Mouse (Mus musculus) midbrain, embryonic 13.5 days (tissue): ENCODE data around the gene Dctn3. TPM values are rescaled to one million over a fixed set of nuclear protein-coding genes. Genes with fewer than 3 reads are reported as not detected.

Experiments
- ATAC-seq: fragments of 200-750 bp; cut with Nextera tagmentation; 2 replicates; pipeline ENCODE4 v1.8.0; 2017; ENCODE audit warnings: mild to moderate bottlenecking, moderate TSS enrichment, moderate library complexity
- H3K27ac ChIP-seq: fragments of 300-500 bp; sonication (generic); 2 replicates; pipeline ENCODE4 v1.5.1; 2015; ENCODE audit warnings: inconsistent platforms, mild to moderate bottlenecking, moderate library complexity
- H3K27me3 ChIP-seq: fragments of 300-500 bp; sonication (generic); 2 replicates; pipeline ENCODE4 v1.6.1; 2015; ENCODE audit warnings: mild to moderate bottlenecking, inconsistent platforms
- H3K36me3 ChIP-seq: fragments of 300-500 bp; sonication (generic); 2 replicates; pipeline ENCODE4 v1.6.1; 2015; ENCODE audit warnings: mild to moderate bottlenecking, inconsistent platforms
- H3K4me1 ChIP-seq: fragments of 300-500 bp; sonication (generic); replicated peaks from 2 replicates; pipeline ENCODE4 v1.6.1; 2015; ENCODE audit warnings: inconsistent platforms
- H3K4me2 ChIP-seq: fragments of 300-500 bp; sonication (generic); replicated peaks from 2 replicates; pipeline ENCODE4 v1.6.1; 2015; ENCODE audit warnings: moderate library complexity, mild to moderate bottlenecking, inconsistent platforms
- H3K4me3 ChIP-seq: fragments of 300-500 bp; sonication (generic); replicated peaks from 2 replicates; pipeline ENCODE4 v1.5.1; 2015; ENCODE audit warnings: mild to moderate bottlenecking, inconsistent platforms
- H3K9ac ChIP-seq: fragments of 300-500 bp; sonication (generic); replicated peaks from 2 replicates; pipeline ENCODE4 v1.6.1; 2015; ENCODE audit warnings: mild to moderate bottlenecking, inconsistent platforms
- H3K9me3 ChIP-seq: fragments of 300-500 bp; sonication (generic); 2 replicates; pipeline ENCODE4 v1.6.1; 2016; ENCODE audit warnings: mild to moderate bottlenecking, inconsistent platforms
- WGBS: fragments of 180-500 bp; shearing (Covaris S2); methylation state at CpG from one replicate; pipeline ENCODE4 v1.1.7; 2015; 5-methylcytosine and 5-hydroxymethylcytosine counted together
- polyA plus RNA-seq: library from polyadenylated mRNA; unstranded; fragments of >200 nt; fragmentation: Nextera tagmentation; extraction: Ambion mirVana; gene quantifications from 2 replicates; pipeline ENCODE4 v1.2.1, GENCODE M21; 2015

Dctn3 gene
- polyA plus RNA-seq, 1 experiment from 2014 or later: 270 TPM

GRCm38 (mm10) chr4:41731052-41731765, 8.2 kb upstream of the Dctn3 start, which contains the start of gene Arid3c:
Gene Arid3c (minus strand): TSS chr4:41731142.
- Histone ChIP-seq H3K4me1 (peaks cover 23% of the 10 kb centered on the region), H3K4me2 (peak within 1 kb of the TSS; percentile 57), H3K27ac (no peak within 1 kb of the TSS), H3K9ac (peak within 1 kb of the TSS; percentile 55), H3K4me3 (peak within 1 kb of the TSS; percentile 39), H3K27me3 (peaks cover 75% of the 10 kb centered on the region), H3K9me3 (no peaks in the 10 kb centered on the region), H3K36me3 (no peaks in the 10 kb centered on the region)
- 2% methylated on average over 50 of the region's 50 CpGs for WGBS
- peak; percentile 53; the same call in 1 of the 2 replicates for ATAC-seq

GRCm38 (mm10) chr4:41726826-41727621, 4.1 kb upstream of the Dctn3 start:
- Histone ChIP-seq H3K9me3 (no peaks in the 10 kb centered on the region), H3K4me1 (peaks cover 42% of the 10 kb centered on the region), H3K4me2 (peak overlapping the region; percentile 32), H3K9ac (peak overlapping the region; percentile 41; the same call in 1 of the 2 replicates), H3K36me3 (no peaks in the 10 kb centered on the region), H3K27me3 (peaks cover 81% of the 10 kb centered on the region), H3K4me3 (0 out of 2 replicates have a peak overlapping the region, but pooled peaks have one; percentile 4), H3K27ac (peak overlapping the region; percentile 30; the same call in 1 of the 2 replicates)
- WGBS: 12% methylated on average over 20 of the region's 20 CpGs
- no peak for ATAC-seq

GRCm38 (mm10) chr4:41716834-41717233, 6.1 kb downstream of the Dctn3 start:
- Histone ChIP-seq H3K4me2 (no peak overlapping the region), H3K4me3 (no peak overlapping the region), H3K36me3 (peaks cover 59% of the 10 kb centered on the region), H3K4me1 (peaks cover 31% of the 10 kb centered on the region), H3K27me3 (no peaks in the 10 kb centered on the region), H3K9me3 (no peaks in the 10 kb centered on the region), H3K27ac (no peak overlapping the region), H3K9ac (no peak overlapping the region; the same call in 1 of the 2 replicates)
- WGBS: 80% methylated on average over 6 of the region's 6 CpGs
- ATAC-seq: no peak

DNA sequence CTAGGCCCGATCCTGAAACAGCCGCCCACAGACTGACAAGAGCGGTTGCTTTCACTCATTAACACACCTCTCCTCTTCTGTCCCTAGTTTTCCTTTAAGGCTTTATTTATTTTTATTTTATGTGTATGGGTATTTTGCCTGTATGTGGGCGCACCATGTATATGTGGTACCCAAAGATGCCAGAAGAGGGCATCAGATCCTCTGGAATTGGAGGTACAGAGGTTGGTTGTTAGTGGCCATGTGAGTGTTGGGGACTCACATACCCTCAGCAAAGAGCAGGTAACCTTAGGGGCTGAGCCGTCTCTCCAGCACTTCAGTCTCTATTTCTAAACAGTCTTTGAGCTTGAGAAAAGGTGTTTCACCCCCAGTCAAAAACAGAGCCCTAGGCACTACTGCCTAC, 7.4 kb downstream of the Dctn3 start:
- Histone ChIP-seq H3K9me3 (no peaks in the 10 kb centered on the region), H3K4me3 (no peak overlapping the region), H3K27me3 (no peaks in the 10 kb centered on the region), H3K27ac (no peak overlapping the region), H3K9ac (no peak overlapping the region), H3K4me1 (peaks cover 38% of the 10 kb centered on the region), H3K36me3 (peaks cover 63% of the 10 kb centered on the region), H3K4me2 (no peak overlapping the region)
- WGBS: 81% methylated on average over 5 of the region's 5 CpGs
- ATAC-seq: no peak

GRCm38 (mm10) chr4:41715082-41715481, 7.9 kb downstream of the Dctn3 start:
- Histone ChIP-seq H3K4me1 (peaks cover 38% of the 10 kb centered on the region), H3K9ac (no peak overlapping the region), H3K27ac (no peak overlapping the region), H3K36me3 (peaks cover 61% of the 10 kb centered on the region), H3K27me3 (no peaks in the 10 kb centered on the region), H3K4me3 (no peak overlapping the region), H3K4me2 (no peak overlapping the region), H3K9me3 (no peaks in the 10 kb centered on the region)
- WGBS: 81% methylated on average over 8 of the region's 8 CpGs
- ATAC-seq: no peak

- Histone ChIP-seq H3K36me3 (peaks cover 53% of the 10 kb centered on the region), H3K9me3 (no peaks in the 10 kb centered on the region), H3K9ac (no peak overlapping the region), H3K27me3 (no peaks in the 10 kb centered on the region), H3K27ac (no peak overlapping the region), H3K4me1 (peaks cover 38% of the 10 kb centered on the region), H3K4me2 (peak overlapping the region; percentile 87), H3K4me3 (peak overlapping the region; percentile 85)
- ATAC-seq: no peak
- WGBS: 10% methylated on average over 8 of the region's 8 CpGs
Observed at GRCm38 (mm10) chr4:41714276-41714675, 8.7 kb downstream of the Dctn3 start.

DNA sequence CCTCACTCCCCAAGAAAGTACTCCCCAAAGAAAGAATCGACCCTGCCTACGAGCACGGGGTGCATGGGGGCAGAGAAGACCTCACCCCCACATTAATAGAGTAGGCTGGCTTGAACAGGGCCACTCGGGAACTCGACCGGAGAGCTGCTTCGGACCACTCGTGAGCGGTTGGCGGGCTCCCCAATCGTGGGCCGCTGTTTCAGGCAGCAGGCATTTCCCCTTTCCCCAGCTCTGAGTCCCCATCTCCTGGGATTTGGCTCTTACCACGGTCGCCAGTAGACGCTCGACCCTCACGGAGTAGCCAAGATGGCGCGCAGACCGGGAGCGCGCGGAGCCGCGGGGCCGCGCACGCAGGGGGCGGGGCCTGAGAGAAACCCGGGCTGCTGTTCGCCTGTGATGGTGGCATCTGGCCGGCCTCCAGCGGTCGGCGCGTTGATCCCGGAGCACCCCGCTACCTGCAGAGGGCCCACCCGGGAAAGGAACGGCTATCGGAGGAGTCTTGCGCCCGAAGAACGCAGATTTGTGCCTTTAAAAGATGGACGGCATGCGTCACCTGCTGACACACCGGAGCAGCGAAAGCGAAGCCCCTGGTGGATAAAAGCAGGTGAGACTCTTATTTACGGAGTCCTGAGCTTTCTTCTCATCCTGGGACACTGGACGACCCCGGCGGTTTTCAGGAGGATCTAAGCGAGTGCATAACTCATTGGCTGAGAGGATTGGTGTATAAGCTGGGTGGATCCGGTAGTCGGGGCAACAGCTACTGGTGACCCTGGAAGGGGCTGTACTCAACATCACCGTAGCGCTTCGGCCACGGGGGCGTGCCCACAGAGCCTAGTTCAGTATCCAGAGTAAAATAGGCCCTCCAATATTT, 9.5 kb downstream of the Dctn3 start, which contains the start of gene Rpp25l:
Gene Rpp25l (minus strand): TSS at position 338 of the 871 bp plus-strand sequence.
- ATAC-seq: peak; percentile 73
- H3K4me1 ChIP-seq: peaks cover 38% of the 10 kb centered on the region

DNA sequence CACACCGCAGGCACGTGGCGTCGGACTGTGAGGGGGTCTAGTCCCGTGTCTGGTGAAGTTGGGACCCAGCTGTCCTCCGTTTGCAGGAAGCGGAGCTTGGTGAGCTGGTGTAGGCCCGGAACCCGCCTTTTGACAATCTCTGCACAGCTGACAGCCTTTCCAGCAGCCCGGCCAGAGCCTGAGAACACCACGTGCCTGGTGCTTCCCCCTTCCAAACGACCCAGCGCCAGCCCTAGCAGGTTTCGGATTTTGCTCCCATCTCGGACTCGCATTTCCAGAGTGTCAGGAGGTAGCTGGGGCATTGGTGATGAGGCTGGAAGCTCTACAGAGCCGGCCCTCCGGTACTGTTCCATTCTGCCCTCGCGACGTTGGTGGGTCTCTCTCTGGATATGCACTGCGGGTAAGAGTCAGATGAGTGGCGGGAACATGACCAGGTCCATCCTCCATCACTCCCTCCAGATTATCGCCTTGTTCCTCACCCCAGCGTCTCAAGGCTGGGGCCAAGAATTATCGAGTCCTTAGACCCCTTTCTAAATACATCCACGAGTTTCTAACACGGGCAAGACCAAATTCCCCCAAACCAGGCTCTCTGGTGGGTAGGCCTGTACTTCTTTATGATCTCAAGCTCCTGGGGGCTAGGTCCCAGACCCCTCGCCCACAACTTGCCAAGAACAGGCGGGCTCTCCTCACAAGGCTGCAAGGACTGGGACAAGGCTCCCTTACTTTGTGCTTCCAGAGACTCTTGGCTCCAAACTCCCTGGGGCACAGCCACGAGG, 10.4 kb downstream of the Dctn3 start:
- peak overlapping the region; percentile 87 for H3K4me2 ChIP-seq
- no peaks in the 10 kb centered on the region for H3K27me3 ChIP-seq
- H3K9ac ChIP-seq: peak overlapping the region; percentile 94
- H3K36me3 ChIP-seq: peaks cover 36% of the 10 kb centered on the region
- ATAC-seq: peak; percentile 18
- H3K9me3 ChIP-seq: no peaks in the 10 kb centered on the region
- peak overlapping the region; percentile 85 for H3K4me3 ChIP-seq
- 41% methylated on average over 31 of the region's 31 CpGs for WGBS
- H3K27ac ChIP-seq: peak overlapping the region; percentile 70; the same call in 1 of the 2 replicates
- H3K4me1 ChIP-seq: peaks cover 45% of the 10 kb centered on the region

More for the DNA sequence above, 9.5 kb downstream of the Dctn3 start, which contains the start of gene Rpp25l:
- H3K36me3 ChIP-seq: peaks cover 44% of the 10 kb centered on the region
- no peaks in the 10 kb centered on the region for H3K27me3 ChIP-seq
- WGBS: under 1% methylated on average over 61 of the region's 61 CpGs
- H3K9ac ChIP-seq: peak within 1 kb of the TSS; percentile 94
- peak within 1 kb of the TSS; percentile 87 for H3K4me2 ChIP-seq
- no peaks in the 10 kb centered on the region for H3K9me3 ChIP-seq
- peak within 1 kb of the TSS; percentile 70 for H3K27ac ChIP-seq
- H3K4me3 ChIP-seq: peak within 1 kb of the TSS; percentile 85

DNA sequence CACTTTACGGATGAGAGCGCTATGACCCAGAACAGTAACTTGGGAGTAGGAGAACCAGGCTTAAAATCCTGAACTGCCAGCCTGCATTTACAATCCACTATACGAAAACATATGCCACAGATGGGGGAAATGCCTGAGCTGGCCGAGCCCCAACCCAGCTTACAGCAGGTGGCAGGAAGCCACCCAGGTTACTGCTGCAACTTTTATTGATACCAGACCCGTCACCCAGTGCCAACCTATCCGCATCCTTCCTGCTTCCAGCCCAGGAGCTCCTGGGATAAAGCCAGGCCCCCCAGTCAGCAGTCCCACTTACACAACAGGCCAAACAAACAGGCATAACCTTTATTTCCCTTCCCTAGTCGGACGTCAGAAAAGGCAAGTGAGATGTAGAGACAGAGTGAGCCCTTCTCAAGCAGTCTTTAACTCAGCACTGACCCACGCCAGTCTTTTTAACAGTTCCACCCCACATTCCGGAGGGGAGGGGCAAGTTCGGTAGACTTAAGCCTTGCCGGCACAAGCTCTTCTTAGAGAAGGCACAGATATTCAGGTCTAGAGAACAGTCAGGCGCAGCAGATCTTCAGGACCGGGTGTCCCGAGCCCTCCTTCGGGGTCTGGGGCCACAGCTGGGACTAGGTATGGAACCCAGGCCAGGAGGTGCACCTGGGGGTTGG, 11.1 kb downstream of the Dctn3 start:
- Histone ChIP-seq H3K4me3 (peak overlapping the region; percentile 85), H3K27me3 (no peaks in the 10 kb centered on the region), H3K9ac (peak overlapping the region; percentile 94), H3K4me1 (peaks cover 53% of the 10 kb centered on the region), H3K36me3 (peaks cover 28% of the 10 kb centered on the region), H3K9me3 (no peaks in the 10 kb centered on the region), H3K27ac (no peak overlapping the region), H3K4me2 (peak overlapping the region; percentile 87)
- WGBS: 78% methylated on average over 16 of the region's 16 CpGs
- ATAC-seq: no peak

DNA sequence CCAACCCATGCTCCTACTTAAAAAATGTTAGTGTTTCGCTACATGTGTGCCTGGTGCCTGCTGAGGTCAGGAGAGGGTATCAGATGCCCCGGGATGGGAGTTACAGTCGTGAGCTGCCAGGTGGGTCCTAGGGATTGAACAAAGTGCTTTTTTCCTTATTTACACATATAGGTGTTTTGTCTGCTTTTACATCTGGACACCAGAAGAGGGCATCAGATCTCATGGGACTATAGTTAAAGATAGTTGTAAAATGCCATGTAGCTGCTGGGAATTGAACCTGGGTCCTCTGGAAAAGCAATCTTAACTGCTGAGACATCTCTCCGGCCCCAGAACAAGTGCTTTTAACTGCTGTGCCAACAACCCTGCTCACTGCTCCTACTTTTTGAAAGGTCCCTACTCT, 12.7 kb downstream of the Dctn3 start:
- no peak for ATAC-seq
- no peak overlapping the region for H3K4me2 ChIP-seq
- peaks cover 60% of the 10 kb centered on the region for H3K4me1 ChIP-seq
- H3K4me3 ChIP-seq: no peak overlapping the region
- peaks cover 14% of the 10 kb centered on the region; the same call in 1 of the 2 replicates for H3K36me3 ChIP-seq
- H3K27me3 ChIP-seq: peaks cover 3% of the 10 kb centered on the region
- no peak overlapping the region for H3K9ac ChIP-seq
- 63% methylated on average over 4 of the region's 4 CpGs for WGBS
- H3K9me3 ChIP-seq: no peaks in the 10 kb centered on the region
- H3K27ac ChIP-seq: no peak overlapping the region
